Mouse (Mus musculus) cortical plate, adult 2 months (tissue): ENCODE data around the gene Enpp5.

Experiments used
- CTCF ChIP-seq: fragments of 200-500 bp; IDR thresholded peaks from 2 replicates; pipeline ENCODE4 v1.5.1; 2011; ENCODE audit warnings: mild to moderate bottlenecking, control low read depth, low read length; ENCODE audit not compliant: insufficient read depth; ENCODE audit errors: extremely low read depth
- POLR2A ChIP-seq: fragments of 200-500 bp; IDR thresholded peaks from 2 replicates; pipeline ENCODE4 v1.6.1; 2011; ENCODE audit warnings: mild to moderate bottlenecking, low read length, control low read depth; ENCODE audit not compliant: insufficient read depth; ENCODE audit errors: extremely low read depth

GRCm38 (mm10) chr17:44130429-44130828 lies 51.8 kb downstream of the Enpp5 start:
- TF ChIP-seq CTCF (peak; percentile 87), POLR2A (no peak)
